Mouse (Mus musculus) effector memory CD4-positive, alpha-beta T cell, adult 7 months (primary cell): ENCODE measurements around the gene Plekhh2. TPM values are rescaled to one million over a fixed set of nuclear protein-coding genes. Genes with fewer than 3 reads are reported as not detected.

ENCODE experiments used
- polyA plus RNA-seq: library from polyadenylated mRNA; unstranded; fragments of 100-300 nt; shearing (Covaris generic); gene quantifications from one replicate; pipeline ENCODE4 v1.2.1, GENCODE M21; 2017

The Plekhh2 gene
- polyA plus RNA-seq, result 0.23 TPM

GRCm38 (mm10) chr17:84511682-84512515 lies at the start of gene Plekhh2:
Gene Plekhh2 (plus strand): TSS chr17:84511895.

DNA sequence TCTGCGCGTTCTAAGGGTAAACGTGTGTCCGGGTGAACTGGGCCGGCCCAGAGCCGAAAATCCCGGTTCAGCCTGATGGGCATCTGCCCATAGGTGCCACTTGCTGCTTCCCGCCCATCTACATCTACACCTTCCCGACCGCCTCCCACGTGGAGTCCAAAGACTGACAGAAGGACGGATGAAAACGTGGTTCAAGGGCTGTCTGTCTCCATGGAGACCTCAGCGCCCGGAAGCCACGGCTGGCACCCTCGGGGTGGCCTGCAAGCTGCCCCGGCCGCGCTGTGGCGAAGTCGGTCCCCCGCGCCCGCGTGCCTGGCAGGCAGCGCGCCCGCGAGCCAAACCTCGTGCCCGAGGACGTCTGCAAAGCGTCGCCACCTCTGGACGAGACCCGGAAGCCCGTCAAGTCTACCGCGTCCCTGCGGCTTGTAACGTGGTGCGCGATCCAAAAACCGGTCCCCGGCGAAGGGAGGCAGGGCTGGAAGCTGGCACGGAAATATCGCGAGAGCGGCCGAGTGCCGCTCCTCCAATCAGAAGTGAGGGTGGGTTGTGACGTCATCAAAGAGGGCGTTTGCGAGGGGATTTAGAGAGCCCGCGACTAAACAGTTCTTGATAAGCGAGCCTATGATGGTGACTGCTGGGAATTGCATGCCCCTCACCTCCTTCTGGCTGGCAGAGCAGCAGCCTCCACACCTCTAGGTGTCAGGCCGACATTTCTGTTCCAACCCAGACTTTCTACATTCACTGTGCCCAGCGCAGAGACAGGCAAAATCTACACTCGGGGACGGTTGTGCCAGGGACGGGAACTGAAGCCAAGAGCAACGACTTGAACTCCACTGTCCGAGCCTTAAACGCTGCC lies 45.7 kb upstream of the Plekhh2 start, which contains the start of gene Thada:
TSS of gene Thada (minus strand) at position 453 of the 856 bp plus-strand sequence.

DNA sequence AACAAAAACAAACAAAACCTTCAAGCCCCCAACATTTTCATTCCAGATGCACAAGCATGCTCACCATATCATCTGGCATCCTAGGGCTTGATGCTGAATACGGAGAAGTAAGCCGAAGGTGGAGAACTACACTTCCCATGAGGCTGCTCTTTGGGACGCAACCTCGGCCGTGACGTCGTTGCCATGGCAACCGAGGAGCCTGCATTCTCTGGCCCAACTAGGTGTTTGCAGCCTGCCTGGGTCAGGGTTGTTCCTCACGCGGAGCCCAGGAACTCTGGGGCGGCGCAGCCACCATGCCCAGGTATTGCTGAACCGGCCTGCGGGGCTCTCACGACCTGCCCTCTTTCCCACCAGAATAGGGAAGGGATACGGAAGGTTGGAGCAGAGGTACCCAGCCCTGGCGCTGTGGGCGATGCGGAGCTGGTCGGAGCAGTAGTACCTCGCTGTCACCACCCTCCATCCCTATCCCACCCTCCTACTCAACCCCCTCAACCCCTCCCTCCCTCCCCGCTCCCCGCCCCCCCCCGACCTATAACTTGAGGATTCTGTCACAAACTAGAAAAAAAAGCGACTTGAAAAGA lies 114.7 kb downstream of the Plekhh2 start, which contains the start of gene Dync2li1:
TSS of gene Dync2li1 (plus strand) at position 221 of the 581 bp plus-strand sequence.

Other genes with a start within 250 kb of the Plekhh2 start
- gene Thada, start 45.7 kb upstream of the Plekhh2 start, polyA plus RNA-seq, result 147 TPM
- gene Dync2li1, start 114.6 kb downstream of the Plekhh2 start, polyA plus RNA-seq, result 2.3 TPM
- gene Abcg8, start 164.4 kb downstream of the Plekhh2 start, polyA plus RNA-seq, result not detected
- not detected for gene Abcg5, start 171.1 kb downstream of the Plekhh2 start, polyA plus RNA-seq